Mouse (Mus musculus) cerebellum, adult 2 months (tissue): ENCODE data around the gene Ltbp1. TPM values are rescaled to one million over a fixed set of nuclear protein-coding genes. Genes with fewer than 3 reads are reported as not detected.

Source experiments
- DNase-seq, 2 experiments: peaks; one replicate each; pipeline ENCODE4 v3.0.0; 2021
- H3K27ac ChIP-seq: fragments of 200-500 bp; 2 replicates; pipeline ENCODE4 v1.5.1; 2012; ENCODE audit warnings: low read length, control low read depth, inconsistent platforms; ENCODE audit not compliant: insufficient read depth
- H3K27me3 ChIP-seq: fragments of 200-500 bp; 2 replicates; pipeline ENCODE4 v1.6.1; 2012; ENCODE audit warnings: inconsistent platforms, mild to moderate bottlenecking, low read length, moderate library complexity; ENCODE audit not compliant: control insufficient read depth, insufficient read depth
- H3K4me1 ChIP-seq: fragments of 200-500 bp; 2 replicates; pipeline ENCODE4 v1.6.1; 2011; ENCODE audit warnings: low read length; ENCODE audit not compliant: control insufficient read depth, insufficient read depth
- H3K4me3 ChIP-seq: fragments of 200-500 bp; replicated peaks from 2 replicates; pipeline ENCODE3; 2011; ENCODE audit warnings: mild to moderate bottlenecking, low read depth, low read length, control low read depth; ENCODE audit not compliant: insufficient read depth
- CTCF ChIP-seq: fragments of 200-500 bp; IDR thresholded peaks from 2 replicates; pipeline ENCODE4 v1.5.1; 2011; ENCODE audit warnings: low read depth, mild to moderate bottlenecking, control low read depth, low read length, moderate library complexity, borderline replicate concordance; ENCODE audit not compliant: insufficient read depth
- POLR2A ChIP-seq: fragments of 200-500 bp; IDR thresholded peaks from 2 replicates; pipeline ENCODE4 v1.6.1; 2011; ENCODE audit warnings: low read length, control low read depth, borderline replicate concordance; ENCODE audit not compliant: insufficient read depth
- WGBS: fragments of 180-500 bp; shearing (Covaris S2); methylation state at CpG from one replicate; pipeline ENCODE4 v1.1.7; 2018; 5-methylcytosine and 5-hydroxymethylcytosine counted together
- polyA plus RNA-seq: library from polyadenylated mRNA; depleted of rRNA; stranded (reverse); fragments of >200 nt; gene quantifications from 2 replicates; pipeline ENCODE4 v1.2.3, GENCODE M21; 2012

Gene Ltbp1
- polyA plus RNA-seq, 1 experiment = 1.8 TPM

DNA sequence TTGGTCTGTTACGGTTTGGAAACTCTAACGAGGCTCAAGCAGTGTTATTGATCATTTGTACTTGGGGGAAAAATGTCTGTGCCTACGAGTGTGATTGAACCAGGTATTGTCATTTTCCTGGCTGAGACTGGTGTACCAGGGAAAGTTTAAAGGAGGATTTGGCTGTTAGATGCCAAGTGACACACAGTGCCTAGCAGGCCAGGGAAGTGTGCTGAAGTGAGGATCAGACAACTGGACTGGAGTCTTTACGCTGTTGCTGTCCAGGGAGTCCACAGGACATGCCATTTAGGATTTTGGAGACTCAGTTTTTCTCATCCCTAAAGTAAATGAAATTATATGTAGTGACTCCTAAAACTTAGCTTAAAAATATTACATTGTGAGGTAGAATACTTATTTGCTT, 174.9 kb downstream of the Ltbp1 start:
- Histone ChIP-seq H3K27ac (no peak overlapping the region), H3K4me1 (no peaks in the 10 kb centered on the region), H3K27me3 (no peaks in the 10 kb centered on the region), H3K4me3 (no peak overlapping the region)
- no peak for DNase-seq
- TF ChIP-seq POLR2A (no peak), CTCF (no peak)
- WGBS = 92% methylated on average over 4 of the region's 4 CpGs

DNA sequence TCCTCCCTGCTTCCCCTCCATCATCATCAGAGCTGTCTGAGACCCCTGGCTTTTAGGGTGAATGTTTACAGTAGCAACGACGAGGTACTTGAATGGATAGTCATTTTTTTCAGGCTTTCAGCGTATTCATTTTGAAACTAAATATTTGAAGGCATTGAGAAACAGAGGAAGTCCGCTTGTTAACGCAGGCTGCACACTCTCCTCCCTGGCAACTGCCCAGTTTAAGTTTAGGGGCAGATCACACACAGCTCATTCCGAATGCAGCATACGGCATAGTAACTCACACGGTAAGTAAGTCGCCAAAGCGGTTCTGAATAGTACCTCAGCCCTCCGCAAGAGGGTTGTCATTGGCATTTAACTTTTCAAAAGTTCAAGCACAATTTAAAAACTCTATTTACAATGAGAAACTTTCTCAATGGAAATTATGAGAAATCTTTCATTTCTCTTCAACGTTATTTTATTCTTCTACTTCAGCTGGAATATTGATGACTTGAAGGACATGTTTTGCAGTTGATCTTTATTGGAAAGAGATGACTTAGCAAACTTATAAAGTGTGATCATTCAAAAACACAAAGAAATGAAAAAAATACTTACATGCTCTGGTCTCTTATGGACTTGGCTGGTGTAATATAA, 175.7 kb downstream of the Ltbp1 start:
- no peak for DNase-seq
- no peak overlapping the region for H3K4me3 ChIP-seq
- TF ChIP-seq CTCF = no peak
- TF ChIP-seq POLR2A = no peak
- no peaks in the 10 kb centered on the region for H3K4me1 ChIP-seq
- H3K27me3 ChIP-seq = no peaks in the 10 kb centered on the region
- no peak overlapping the region for H3K27ac ChIP-seq
- 59% methylated on average over 12 of the region's 12 CpGs for WGBS

DNA sequence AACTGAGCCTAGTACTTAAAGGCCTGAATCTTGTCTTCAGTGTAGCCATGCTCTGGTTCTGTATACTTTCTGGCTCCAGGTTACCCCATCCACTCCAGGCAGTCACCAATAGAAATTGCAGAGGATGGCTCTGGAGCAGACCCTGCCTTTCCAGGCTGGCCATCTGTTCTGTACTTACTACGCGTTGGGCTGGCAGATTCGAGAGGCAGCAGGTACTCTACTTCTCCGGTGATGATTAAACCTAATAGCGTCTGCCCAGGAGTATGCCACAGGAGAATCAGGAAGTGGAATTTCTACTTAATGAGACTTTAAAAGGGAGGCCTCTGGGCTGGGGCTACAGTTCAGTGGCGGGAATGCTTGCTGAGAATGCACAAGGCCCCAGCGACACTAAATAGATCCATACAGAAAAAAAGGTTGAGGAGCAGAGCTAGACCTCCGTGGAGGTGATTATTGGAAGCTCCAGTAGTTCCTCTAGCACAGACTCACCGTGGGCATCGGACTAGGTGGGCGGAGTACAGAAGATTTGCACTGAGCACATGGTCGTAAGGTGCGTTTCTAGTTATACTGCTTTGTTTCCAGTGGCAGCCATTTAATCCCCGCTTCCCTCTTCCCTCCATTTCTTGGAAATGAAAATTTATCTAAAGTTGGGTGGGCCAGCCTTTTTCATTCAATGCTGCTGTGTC, 177.1 kb downstream of the Ltbp1 start:
- Histone ChIP-seq H3K27ac (no peak overlapping the region), H3K4me3 (no peak overlapping the region), H3K4me1 (no peaks in the 10 kb centered on the region), H3K27me3 (no peaks in the 10 kb centered on the region)
- DNase-seq = no peak
- 60% methylated on average over 14 of the region's 14 CpGs for WGBS
- TF ChIP-seq CTCF = no peak
- no peak for TF ChIP-seq POLR2A

GRCm38 (mm10) chr17:75186732-75187509, 181.6 kb downstream of the Ltbp1 start:
- H3K4me3 ChIP-seq = no peak overlapping the region
- WGBS = 85% methylated on average over 8 of the region's 8 CpGs
- H3K27ac ChIP-seq = no peak overlapping the region
- no peaks in the 10 kb centered on the region for H3K27me3 ChIP-seq
- DNase-seq = no peak
- no peaks in the 10 kb centered on the region for H3K4me1 ChIP-seq
- TF ChIP-seq POLR2A = no peak
- no peak for TF ChIP-seq CTCF

GRCm38 (mm10) chr17:75196952-75197351, 191.6 kb downstream of the Ltbp1 start:
- no peak for TF ChIP-seq CTCF
- no peak for TF ChIP-seq POLR2A
- no peak overlapping the region for H3K27ac ChIP-seq
- no peaks in the 10 kb centered on the region for H3K4me1 ChIP-seq
- 98% methylated on average over 2 of the region's 2 CpGs for WGBS
- DNase-seq = no peak
- no peak overlapping the region for H3K4me3 ChIP-seq
- no peaks in the 10 kb centered on the region for H3K27me3 ChIP-seq

GRCm38 (mm10) chr17:75198767-75199166, 193.4 kb downstream of the Ltbp1 start:
- Histone ChIP-seq H3K27me3 (no peaks in the 10 kb centered on the region), H3K27ac (no peak overlapping the region), H3K4me3 (no peak overlapping the region), H3K4me1 (no peaks in the 10 kb centered on the region)
- no peak for DNase-seq
- WGBS = 92% methylated on average over 2 of the region's 2 CpGs
- TF ChIP-seq CTCF (no peak), POLR2A (no peak)

DNA sequence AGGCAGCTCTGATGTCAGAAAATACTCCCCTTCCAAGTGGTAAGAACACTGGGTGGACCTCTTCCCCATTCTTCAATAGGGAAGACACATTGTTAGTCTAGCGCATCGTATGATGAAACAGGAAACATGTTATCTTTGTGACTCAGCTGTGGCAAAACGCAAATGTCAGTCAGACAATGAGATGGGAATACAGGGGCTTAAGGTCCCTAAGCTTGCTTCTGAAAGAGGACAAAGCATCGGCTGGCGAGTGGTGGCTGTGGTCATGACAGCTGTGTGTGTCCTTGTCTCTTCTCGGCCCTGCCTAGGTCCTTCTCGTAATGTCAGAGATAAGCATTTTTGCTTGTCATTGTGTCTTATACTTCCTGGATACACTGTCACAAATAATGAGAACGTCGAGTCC, 194.3 kb downstream of the Ltbp1 start:
- Histone ChIP-seq H3K4me1 (no peaks in the 10 kb centered on the region), H3K4me3 (no peak overlapping the region), H3K27me3 (no peaks in the 10 kb centered on the region; the same call in 1 of the 2 replicates), H3K27ac (no peak overlapping the region)
- 79% methylated on average over 9 of the region's 9 CpGs for WGBS
- no peak for TF ChIP-seq POLR2A
- TF ChIP-seq CTCF = no peak
- DNase-seq = no peak
